Mouse (Mus musculus) neutrophil, adult 5-6 weeks (primary cell): ENCODE measurements around the gene Gm10639. TPM values are rescaled to one million over a fixed set of nuclear protein-coding genes. Genes with fewer than 3 reads are reported as not detected.
"Not testable (repeated sequence)": the region's sequence is repeated elsewhere in the genome, so short reads cannot be mapped to it uniquely, and the experiment has no call there.

ENCODE experiments used
- ATAC-seq: fragments of 151-379, 151-347 bp; 2 replicates; pipeline ENCODE4 v1.8.0; 2017; ENCODE audit warnings: mild to moderate bottlenecking, moderate TSS enrichment; ENCODE audit not compliant: insufficient number of reproducible peaks, poor library complexity, low FRiP score, severe bottlenecking; ENCODE audit errors: extremely low read depth
- total RNA-seq: library from RNA; stranded (forward); fragments of 200-1000 nt; gene quantifications from 2 replicates; pipeline ENCODE4 v1.2.3, GENCODE M21; 2017

Gene Gm10639
- total RNA-seq, 1 experiment from 2014 or later, result not detected

GRCm38 (mm10) chr9:78343055-78343454 lies 53.3 kb downstream of the Gm10639 start:
- ATAC-seq, result not testable (repeated sequence)

GRCm38 (mm10) chr9:78345235-78345634 lies 55.5 kb downstream of the Gm10639 start:
- not testable (repeated sequence) for ATAC-seq

GRCm38 (mm10) chr9:78347004-78347403 lies 57.3 kb downstream of the Gm10639 start:
- no peak for ATAC-seq

GRCm38 (mm10) chr9:78348206-78349004 lies 58.7 kb downstream of the Gm10639 start:
- not testable (repeated sequence) for ATAC-seq

- ATAC-seq, result not testable (repeated sequence)
Observed at GRCm38 (mm10) chr9:78349141-78349540, 59.4 kb downstream of the Gm10639 start.

- not testable (repeated sequence) for ATAC-seq
Observed at GRCm38 (mm10) chr9:78350007-78350406, 60.3 kb downstream of the Gm10639 start.

- ATAC-seq, result no peak
Observed at GRCm38 (mm10) chr9:78351504-78352220, 61.9 kb downstream of the Gm10639 start.

Other genes starting within 250 kb of the Gm10639 start
- not detected in 2 replicates for gene Gcm1, start 238.0 kb upstream of the Gm10639 start, total RNA-seq
- gene Fbxo9, start 180.9 kb upstream of the Gm10639 start, total RNA-seq, result 72.2 and 80.3 TPM in 2 replicates
- gene Ick, start 180.7 kb upstream of the Gm10639 start, total RNA-seq, result 2.9 and 4.3 TPM in 2 replicates
- 3.4 and 4.2 TPM in 2 replicates for gene Gsta4, start 107.1 kb upstream of the Gm10639 start, total RNA-seq
- not detected in 2 replicates for gene Gsta1, start 59.3 kb upstream of the Gm10639 start, total RNA-seq
- not detected in 2 replicates for gene Gm3776, start 32.8 kb upstream of the Gm10639 start, total RNA-seq
- not detected in 2 replicates for gene Omt2a, start 24.9 kb downstream of the Gm10639 start, total RNA-seq
- gene Omt2b, start 37.7 kb downstream of the Gm10639 start, total RNA-seq, result not detected in 2 replicates
- gene Gsta2, start 65.9 kb downstream of the Gm10639 start, total RNA-seq, result 2.5 TPM in 1 of 2 replicates, not detected in the other
- not detected in 2 replicates for gene Dppa5a, start 78.3 kb downstream of the Gm10639 start, total RNA-seq
- not detected in 2 replicates for gene Ooep, start 88.8 kb downstream of the Gm10639 start, total RNA-seq
- gene Ddx43, start 105.9 kb downstream of the Gm10639 start, total RNA-seq, result 0.58 TPM in 1 of 2 replicates, not detected in the other
- 2.2 TPM in 2 replicates for gene Cgas, start 153.3 kb downstream of the Gm10639 start, total RNA-seq
- 34.0 and 34.7 TPM in 2 replicates for gene Mto1, start 158.3 kb downstream of the Gm10639 start, total RNA-seq
- not detected in 2 replicates for gene Gm17324, start 158.9 kb downstream of the Gm10639 start, total RNA-seq
- gene Eef1a1, start 199.2 kb downstream of the Gm10639 start, total RNA-seq, result 5,017 and 5,158 TPM in 2 replicates